Mouse (Mus musculus): ENCODE results near the gene Tomt. TPM values are rescaled to one million over a fixed set of nuclear protein-coding genes. Genes with fewer than 3 reads are reported as not detected.

Gene Tomt
- polyA plus RNA-seq (2017; shearing (Covaris generic)), result 1.6 TPM

DNA sequence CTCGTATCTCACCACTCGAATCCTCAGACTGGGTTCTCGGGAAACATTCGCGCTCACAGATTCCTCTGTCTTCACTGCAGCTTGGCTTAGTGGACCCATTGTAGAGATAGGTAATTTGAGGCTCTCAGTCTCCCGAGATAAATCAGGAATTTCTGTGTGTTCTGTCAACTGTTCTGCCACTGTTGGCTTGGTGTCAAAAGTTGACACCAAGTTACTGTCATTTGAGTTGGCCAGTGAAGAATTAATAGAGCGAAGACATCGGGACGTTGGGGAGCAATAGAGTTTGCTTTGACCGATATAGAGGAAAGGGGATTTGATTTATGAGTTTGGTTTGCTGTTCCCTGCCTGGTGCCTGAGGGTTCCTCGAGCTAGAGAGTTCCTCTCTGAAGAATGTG lies at the start of gene Tomt:
Tomt (minus strand) TSS at position 73 of the 395 bp plus-strand sequence.

DNA sequence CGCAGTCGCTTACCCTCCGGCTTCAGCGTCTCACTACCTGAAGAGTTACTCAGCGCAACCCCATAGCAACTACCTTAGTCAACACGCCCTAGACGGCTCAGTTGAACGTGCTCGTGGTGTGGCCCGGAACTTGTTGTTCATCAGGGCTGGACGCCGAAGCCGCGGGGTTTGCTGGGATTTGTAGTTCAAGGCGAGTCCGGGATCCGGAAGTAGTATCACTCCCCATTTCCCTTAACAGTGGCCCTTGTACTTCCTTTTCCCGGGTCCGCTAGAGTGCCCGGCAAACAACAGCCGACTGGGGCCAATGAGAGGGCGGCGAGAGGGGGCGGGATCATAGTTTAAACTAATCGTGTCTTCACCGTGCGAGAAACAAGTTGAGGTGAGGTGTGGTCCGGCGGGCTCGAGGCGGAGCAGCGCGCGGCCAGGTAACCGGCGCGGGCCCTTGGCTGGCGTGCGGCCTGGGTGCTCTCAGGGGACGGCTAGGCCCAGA lies 27.6 kb upstream of the Tomt start, which contains the start of the genes Lrrc51 and Numa1:
Lrrc51 (minus strand) TSS at position 145 of the 490 bp plus-strand sequence.
Numa1 (plus strand) TSS at position 361 of the 490 bp plus-strand sequence.

DNA sequence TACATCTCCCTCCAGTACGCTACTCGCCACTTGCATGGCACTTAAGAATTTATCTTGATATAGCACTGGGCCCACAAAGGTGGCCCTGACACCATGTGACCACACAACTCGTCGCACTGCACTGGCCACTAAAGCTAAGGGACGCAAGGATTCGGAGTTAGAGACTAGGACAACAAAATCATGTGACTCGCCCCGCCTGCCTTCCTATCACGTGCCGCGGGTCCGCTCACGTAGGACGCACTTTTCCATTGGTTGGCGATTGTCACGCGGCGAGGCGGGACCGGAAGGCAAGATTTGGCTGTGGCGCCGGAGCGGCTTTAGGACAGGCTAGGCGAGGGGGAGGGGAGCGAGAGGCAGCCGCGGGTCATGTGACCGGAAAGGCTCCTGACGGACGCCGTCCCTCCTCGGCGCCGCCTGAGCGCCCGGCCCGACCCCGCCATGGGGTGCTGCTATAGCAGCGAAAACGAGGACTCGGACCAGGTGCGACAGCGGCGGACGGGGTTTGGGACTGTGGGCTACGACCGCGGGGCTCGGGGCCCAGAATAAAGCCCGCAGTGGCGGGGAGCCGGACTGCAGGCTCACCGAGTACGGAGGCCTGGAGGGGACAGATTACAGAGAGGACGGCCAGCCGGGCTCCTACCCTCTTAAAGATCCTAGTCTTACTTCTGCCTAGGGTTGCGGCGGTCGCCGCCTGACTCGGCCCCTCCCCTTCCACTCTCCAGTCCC lies 435 bp downstream of the Tomt start, which contains the start of gene Lamtor1:
Lamtor1 (plus strand) TSS at position 344 of the 726 bp plus-strand sequence.

DNA sequence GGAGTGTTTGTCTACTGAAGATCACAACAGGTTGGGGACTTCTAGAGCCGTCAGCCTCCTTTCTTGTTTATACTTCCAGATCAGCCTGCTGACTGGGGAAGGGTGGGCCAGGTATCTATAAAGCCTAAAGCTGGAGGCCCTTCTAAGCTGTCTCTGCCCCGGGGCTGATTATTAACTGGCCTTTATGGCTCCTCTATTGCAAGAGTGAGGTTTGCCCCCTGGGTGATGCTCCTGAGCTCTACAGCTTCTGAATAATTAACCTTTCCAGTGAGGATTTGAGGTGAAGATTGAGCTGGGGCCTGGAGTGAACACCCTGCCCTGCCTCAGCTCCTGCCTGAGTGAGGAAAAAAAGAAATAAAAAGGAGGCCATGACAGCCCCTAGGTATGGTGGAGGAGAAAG lies 35.5 kb downstream of the Tomt start, which contains the start of gene Folr1:
Folr1 (minus strand) TSS at position 160 of the 400 bp plus-strand sequence.

DNA sequence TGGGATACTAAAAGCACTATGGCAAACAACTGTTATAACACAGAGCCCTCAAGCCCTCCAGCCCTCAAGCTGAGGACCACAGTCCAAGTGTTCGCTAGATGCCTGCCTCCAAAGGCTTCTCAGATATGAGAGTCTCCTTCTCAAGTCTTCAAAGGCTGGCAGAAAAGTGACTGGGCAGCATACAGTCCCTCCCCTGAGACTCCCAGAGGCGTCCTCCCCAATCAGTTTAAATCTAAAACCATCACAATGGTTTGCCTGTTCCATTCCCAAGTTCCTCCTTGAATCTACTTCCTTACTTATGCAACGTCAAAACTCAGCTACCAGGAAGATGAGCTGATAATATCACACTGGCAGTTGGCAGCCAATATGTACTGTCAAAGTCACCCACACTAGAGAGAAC lies 42.7 kb downstream of the Tomt start, which contains the start of gene Anapc15:
Anapc15 (plus strand) TSS at position 301 of the 400 bp plus-strand sequence.

DNA sequence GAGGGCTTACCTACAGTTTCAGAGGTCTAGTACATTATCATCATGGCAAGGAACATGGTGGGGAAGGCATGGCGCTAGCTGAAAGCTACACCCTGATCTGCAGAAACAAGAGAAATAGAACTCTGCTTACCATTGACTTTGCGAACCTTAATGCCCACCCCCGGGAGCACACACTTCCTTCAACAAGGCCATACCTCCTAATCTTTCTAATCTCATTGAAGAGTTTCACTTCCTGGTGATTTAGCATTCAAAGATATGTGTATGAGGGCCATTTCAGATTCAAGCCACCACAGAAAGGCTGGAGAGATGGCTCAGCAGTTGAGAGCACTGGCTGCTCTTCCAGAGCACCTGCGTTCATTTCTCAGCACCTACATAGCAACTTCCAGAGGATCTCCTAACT lies 49.1 kb downstream of the Tomt start, which contains the start of gene Folr2:
Folr2 (minus strand) TSS at position 101 of the 400 bp plus-strand sequence.

Other genes with a start within 250 kb of the Tomt start
- 31.2 TPM for gene Clpb, start 242.7 kb downstream of the Tomt start, polyA plus RNA-seq (2017; shearing (Covaris generic))
- not detected for gene Phox2a, start 88.0 kb downstream of the Tomt start, polyA plus RNA-seq (2017; shearing (Covaris generic))
- 0.66 TPM for gene Inppl1, start 68.1 kb downstream of the Tomt start, polyA plus RNA-seq (2017; shearing (Covaris generic))
- not detected for gene Folr2, start 49.2 kb downstream of the Tomt start, polyA plus RNA-seq (2017; shearing (Covaris generic))
- 46.6 TPM for gene Anapc15, start 42.6 kb downstream of the Tomt start, polyA plus RNA-seq (2017; shearing (Covaris generic))
- gene Folr1, start 35.6 kb downstream of the Tomt start, polyA plus RNA-seq (2017; shearing (Covaris generic)), result not detected
- gene Lamtor1, start 455 bp downstream of the Tomt start, polyA plus RNA-seq (2017; shearing (Covaris generic)), result 92.3 TPM
- 1.1 TPM for gene Lrrc51, start 27.5 kb upstream of the Tomt start, polyA plus RNA-seq (2017; shearing (Covaris generic))
- gene Numa1, start 27.8 kb upstream of the Tomt start, polyA plus RNA-seq (2017; shearing (Covaris generic)), result 197 TPM
- 2.8 TPM for gene Il18bp, start 112.3 kb upstream of the Tomt start, polyA plus RNA-seq (2017; shearing (Covaris generic))
- gene Rnf121, start 159.1 kb upstream of the Tomt start, polyA plus RNA-seq (2017; shearing (Covaris generic)), result 23.8 TPM
- 43.4 TPM for gene Xndc1, start 159.2 kb upstream of the Tomt start, polyA plus RNA-seq (2017; shearing (Covaris generic))
- gene Xntrpc, start 159.4 kb upstream of the Tomt start, polyA plus RNA-seq (2017; shearing (Covaris generic)), result 1.5 TPM
- 0.45 TPM for gene Trpc2, start 176.8 kb upstream of the Tomt start, polyA plus RNA-seq (2017; shearing (Covaris generic))
- gene Art1, start 195.4 kb upstream of the Tomt start, polyA plus RNA-seq (2017; shearing (Covaris generic)), result not detected
- 0.27 TPM for gene Art5, start 203.1 kb upstream of the Tomt start, polyA plus RNA-seq (2017; shearing (Covaris generic))
- not detected for gene Chrna10, start 210.5 kb upstream of the Tomt start, polyA plus RNA-seq (2017; shearing (Covaris generic))

Measured in naive thymus-derived CD4-positive, alpha-beta T cell, adult 5 months (primary cell).